Mouse (Mus musculus): ENCODE results near the gene Retreg2. TPM values are rescaled to one million over a fixed set of nuclear protein-coding genes. Genes with fewer than 3 reads are reported as not detected.

Retreg2 gene
- polyA plus RNA-seq (2015; fragmentation: Nextera tagmentation; extraction: Ambion mirVana): 20.3 and 22.1 TPM in 2 replicates

GRCm38 (mm10) chr1:75142301-75143261, at the start of gene Retreg2, which contains the start of gene Cnppd1:
Gene Retreg2, plus strand, starts transcription at chr1:75142778.
Gene Cnppd1, minus strand, starts transcription at chr1:75142711.

GRCm38 (mm10) chr1:75124346-75125321, 17.9 kb upstream of the Retreg2 start, which contains the start of gene Nhej1:
Gene Nhej1, minus strand, starts transcription at chr1:75125200.

GRCm38 (mm10) chr1:75133421-75134207, 9.0 kb upstream of the Retreg2 start, which contains the start of gene Slc23a3:
Gene Slc23a3, minus strand, starts transcription at chr1:75133890.

GRCm38 (mm10) chr1:75168472-75169464, 26.2 kb downstream of the Retreg2 start, which contains the start of gene Zfand2b:
Gene Zfand2b, plus strand, starts transcription at chr1:75168646.

GRCm38 (mm10) chr1:75180105-75180590, 37.6 kb downstream of the Retreg2 start, which contains the start of gene Abcb6:
Gene Abcb6, minus strand, starts transcription at chr1:75180392.

GRCm38 (mm10) chr1:75191622-75192402, 49.2 kb downstream of the Retreg2 start, which contains the start of the genes Ankzf1 and Atg9a:
Gene Ankzf1, plus strand, starts transcription at chr1:75192151.
Gene Atg9a, minus strand, starts transcription at chr1:75192196.

Other genes starting within 250 kb of the Retreg2 start
- not detected in 2 replicates for gene Cryba2, start 249.6 kb upstream of the Retreg2 start, polyA plus RNA-seq (2015; fragmentation: Nextera tagmentation; extraction: Ambion mirVana)
- gene Cfap65, start 207.2 kb upstream of the Retreg2 start, polyA plus RNA-seq (2015; fragmentation: Nextera tagmentation; extraction: Ambion mirVana): not detected in 2 replicates
- gene Ihh, start 191.1 kb upstream of the Retreg2 start, polyA plus RNA-seq (2015; fragmentation: Nextera tagmentation; extraction: Ambion mirVana): 0.32 TPM in 1 of 2 replicates, not detected in the other
- 7.6 and 9.8 TPM in 2 replicates for gene Nhej1, start 17.6 kb upstream of the Retreg2 start, polyA plus RNA-seq (2015; fragmentation: Nextera tagmentation; extraction: Ambion mirVana)
- 0.09 and 0.15 TPM in 2 replicates for gene Slc23a3, start 8.9 kb upstream of the Retreg2 start, polyA plus RNA-seq (2015; fragmentation: Nextera tagmentation; extraction: Ambion mirVana)
- gene Cnppd1, start 67 bp upstream of the Retreg2 start, polyA plus RNA-seq (2015; fragmentation: Nextera tagmentation; extraction: Ambion mirVana): 30.1 and 31.4 TPM in 2 replicates
- 23.6 and 26.7 TPM in 2 replicates for gene Zfand2b, start 25.9 kb downstream of the Retreg2 start, polyA plus RNA-seq (2015; fragmentation: Nextera tagmentation; extraction: Ambion mirVana)
- gene Abcb6, start 37.6 kb downstream of the Retreg2 start, polyA plus RNA-seq (2015; fragmentation: Nextera tagmentation; extraction: Ambion mirVana): 38.0 and 41.5 TPM in 2 replicates
- 10.5 and 11.8 TPM in 2 replicates for gene Ankzf1, start 49.4 kb downstream of the Retreg2 start, polyA plus RNA-seq (2015; fragmentation: Nextera tagmentation; extraction: Ambion mirVana)
- 29.1 and 34.9 TPM in 2 replicates for gene Atg9a, start 49.4 kb downstream of the Retreg2 start, polyA plus RNA-seq (2015; fragmentation: Nextera tagmentation; extraction: Ambion mirVana)
- gene Glb1l, start 68.0 kb downstream of the Retreg2 start, polyA plus RNA-seq (2015; fragmentation: Nextera tagmentation; extraction: Ambion mirVana): 4.6 and 5.3 TPM in 2 replicates
- gene Stk16, start 68.1 kb downstream of the Retreg2 start, polyA plus RNA-seq (2015; fragmentation: Nextera tagmentation; extraction: Ambion mirVana): 43.6 and 48.1 TPM in 2 replicates
- 163 and 207 TPM in 2 replicates for gene Tuba4a, start 77.1 kb downstream of the Retreg2 start, polyA plus RNA-seq (2015; fragmentation: Nextera tagmentation; extraction: Ambion mirVana)
- not detected in 2 replicates for gene A630095N17Rik, start 89.3 kb downstream of the Retreg2 start, polyA plus RNA-seq (2015; fragmentation: Nextera tagmentation; extraction: Ambion mirVana)
- 27.1 and 28.1 TPM in 2 replicates for gene Dnajb2, start 93.6 kb downstream of the Retreg2 start, polyA plus RNA-seq (2015; fragmentation: Nextera tagmentation; extraction: Ambion mirVana)
- gene Ptprn, start 121.7 kb downstream of the Retreg2 start, polyA plus RNA-seq (2015; fragmentation: Nextera tagmentation; extraction: Ambion mirVana): 0.11 and 0.13 TPM in 2 replicates
- 0.21 TPM in 1 of 2 replicates, not detected in the other for gene Resp18, start 135.6 kb downstream of the Retreg2 start, polyA plus RNA-seq (2015; fragmentation: Nextera tagmentation; extraction: Ambion mirVana)
- gene Dnpep, start 175.2 kb downstream of the Retreg2 start, polyA plus RNA-seq (2015; fragmentation: Nextera tagmentation; extraction: Ambion mirVana): 103 and 105 TPM in 2 replicates
- 2,318 and 2,325 TPM in 2 replicates for gene Des, start 217.6 kb downstream of the Retreg2 start, polyA plus RNA-seq (2015; fragmentation: Nextera tagmentation; extraction: Ambion mirVana)
- 12.7 and 16.2 TPM in 2 replicates for gene Speg, start 232.5 kb downstream of the Retreg2 start, polyA plus RNA-seq (2015; fragmentation: Nextera tagmentation; extraction: Ambion mirVana)

Measured in skeletal muscle tissue, postnatal 0 days (tissue).